Mouse (Mus musculus) heart, embryonic 13.5 days (tissue): ENCODE data around the gene Taf3. TPM values are rescaled to one million over a fixed set of nuclear protein-coding genes. Genes with fewer than 3 reads are reported as not detected.

Experiments
- ATAC-seq: fragments of 200-750 bp; cut with Nextera tagmentation; 2 replicates; pipeline ENCODE4 v1.8.0; 2017; ENCODE audit warnings: moderate TSS enrichment; ENCODE audit not compliant: insufficient number of reproducible peaks, low FRiP score, low TSS enrichment; ENCODE audit errors: extremely low read depth
- H3K27ac ChIP-seq: fragments of 300-500 bp; sonication (generic); replicated peaks from 2 replicates; pipeline ENCODE4 v1.5.1; 2015; ENCODE audit warnings: moderate library complexity, mild to moderate bottlenecking, inconsistent platforms
- H3K27me3 ChIP-seq: fragments of 300-500 bp; sonication (generic); replicated peaks from 2 replicates; pipeline ENCODE4 v1.6.1; 2015; ENCODE audit warnings: mild to moderate bottlenecking, inconsistent platforms
- H3K36me3 ChIP-seq: fragments of 300-500 bp; sonication (generic); 2 replicates; pipeline ENCODE4 v1.6.1; 2015; ENCODE audit warnings: mild to moderate bottlenecking, inconsistent platforms
- H3K4me1 ChIP-seq: fragments of 300-500 bp; sonication (generic); 2 replicates; pipeline ENCODE4 v1.6.1; 2015; ENCODE audit warnings: inconsistent platforms
- H3K4me2 ChIP-seq: fragments of 300-500 bp; sonication (generic); 2 replicates; pipeline ENCODE4 v1.6.1; 2015; ENCODE audit warnings: inconsistent platforms, mild to moderate bottlenecking, moderate library complexity
- H3K4me3 ChIP-seq: fragments of 300-500 bp; sonication (generic); 2 replicates; pipeline ENCODE4 v1.5.1; 2015; ENCODE audit warnings: moderate library complexity, mild to moderate bottlenecking, inconsistent platforms
- H3K9ac ChIP-seq: fragments of 300-500 bp; sonication (generic); 2 replicates; pipeline ENCODE4 v1.6.1; 2015; ENCODE audit warnings: inconsistent platforms, mild to moderate bottlenecking, moderate library complexity
- H3K9me3 ChIP-seq: fragments of 300-500 bp; sonication (generic); 2 replicates; pipeline ENCODE4 v1.6.1; 2016; ENCODE audit warnings: inconsistent platforms
- WGBS: fragments of 180-500 bp; shearing (Covaris S2); methylation state at CpG from one replicate; pipeline ENCODE4 v1.1.7; 2015; ENCODE audit warnings: mixed read lengths; 5-methylcytosine and 5-hydroxymethylcytosine counted together
- polyA plus RNA-seq: library from polyadenylated mRNA; unstranded; fragments of >200 nt; fragmentation: Nextera tagmentation; extraction: Ambion mirVana; gene quantifications from 2 replicates; pipeline ENCODE4 v1.2.1, GENCODE M21; 2015

Taf3 gene
- polyA plus RNA-seq, 1 experiment from 2014 or later, result 8.0 TPM

GRCm38 (mm10) chr2:9887636-9888035, 160.8 kb downstream of the Taf3 start:
- 0% methylated on average over 7 of the region's 7 CpGs for WGBS

DNA sequence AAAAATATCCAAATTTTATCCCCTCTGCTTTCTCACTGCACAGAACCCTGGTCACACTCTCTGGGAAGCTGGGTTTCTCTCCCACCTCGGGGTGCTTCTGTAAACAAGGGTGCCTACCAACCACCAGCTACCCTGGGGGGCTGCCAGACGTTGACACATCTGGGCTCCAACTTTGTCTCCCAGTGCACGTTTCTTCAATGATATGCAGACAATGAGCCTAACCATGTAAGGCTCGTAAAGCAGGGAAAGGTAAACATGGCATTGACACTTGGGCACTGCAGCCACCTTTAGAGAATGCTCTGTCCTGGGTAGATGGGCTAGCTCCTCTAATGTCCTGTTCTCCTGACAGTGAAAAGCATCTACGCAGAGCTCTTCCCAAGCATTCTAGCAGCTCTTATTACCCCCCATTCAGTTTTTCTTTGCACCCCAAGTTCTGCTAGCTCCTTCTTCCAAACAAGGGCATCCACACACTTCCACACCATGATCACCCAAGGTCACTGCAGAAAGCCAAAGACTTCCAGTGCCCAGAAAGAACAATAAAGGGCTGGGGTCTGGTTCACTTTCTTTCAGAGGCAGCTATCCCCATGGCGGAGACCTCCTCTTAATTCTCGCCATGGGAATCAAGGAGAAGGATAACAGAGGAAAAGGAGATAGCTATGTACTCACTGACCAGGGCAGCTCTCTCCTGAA, 161.3 kb downstream of the Taf3 start:
- Histone ChIP-seq H3K4me2 (no peak overlapping the region), H3K9ac (no peak overlapping the region), H3K36me3 (no peaks in the 10 kb centered on the region), H3K27ac (no peak overlapping the region), H3K4me3 (no peak overlapping the region), H3K27me3 (peaks cover 96% of the 10 kb centered on the region), H3K4me1 (peaks cover 36% of the 10 kb centered on the region), H3K9me3 (no peaks in the 10 kb centered on the region)
- no peak for ATAC-seq
- 7% methylated on average over 7 of the region's 7 CpGs for WGBS

More at GRCm38 (mm10) chr2:9887636-9888035, 160.8 kb downstream of the Taf3 start:
- Histone ChIP-seq H3K27ac (no peak overlapping the region), H3K4me1 (peaks cover 34% of the 10 kb centered on the region), H3K27me3 (peaks cover 97% of the 10 kb centered on the region), H3K9me3 (no peaks in the 10 kb centered on the region), H3K4me2 (no peak overlapping the region), H3K9ac (no peak overlapping the region), H3K4me3 (no peak overlapping the region), H3K36me3 (no peaks in the 10 kb centered on the region)
- ATAC-seq, result no peak

- Histone ChIP-seq H3K27me3 (peaks cover 99% of the 10 kb centered on the region), H3K9me3 (no peaks in the 10 kb centered on the region), H3K4me1 (peaks cover 46% of the 10 kb centered on the region), H3K27ac (no peak overlapping the region), H3K4me2 (no peak overlapping the region), H3K4me3 (no peak overlapping the region), H3K9ac (no peak overlapping the region), H3K36me3 (no peaks in the 10 kb centered on the region)
- 28% methylated on average over 3 of the region's 3 CpGs for WGBS
- no peak for ATAC-seq
Observed at GRCm38 (mm10) chr2:9886031-9886430, 162.4 kb downstream of the Taf3 start.

DNA sequence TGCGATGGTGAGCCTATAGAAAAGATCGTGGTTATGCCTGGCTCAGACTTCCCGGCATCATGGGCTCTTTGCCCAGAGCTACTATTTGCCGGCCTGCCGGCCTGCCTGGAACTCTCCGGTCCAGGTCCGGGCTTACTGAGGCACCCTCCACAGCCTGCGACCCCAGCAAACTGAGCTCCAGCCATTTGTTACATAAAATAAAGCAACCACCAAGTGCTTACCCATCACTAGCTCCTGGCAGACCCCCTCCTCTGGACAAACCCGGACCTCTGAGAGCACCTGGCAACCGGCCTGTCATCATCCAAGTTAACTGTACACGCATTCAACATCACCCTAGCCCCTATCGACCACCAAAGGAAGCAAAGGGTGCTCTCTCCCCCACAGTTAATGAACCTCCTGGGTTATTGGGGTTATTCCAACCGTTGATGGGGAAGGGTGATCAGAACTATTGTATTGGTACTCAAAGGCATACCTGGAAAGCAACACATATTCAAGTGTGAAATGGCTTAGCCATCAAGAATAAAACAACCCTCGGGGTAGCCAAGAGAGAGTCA, 163.1 kb downstream of the Taf3 start:
- Histone ChIP-seq H3K27me3 (peaks cover 99% of the 10 kb centered on the region), H3K27ac (no peak overlapping the region), H3K4me2 (no peak overlapping the region), H3K4me1 (peaks cover 53% of the 10 kb centered on the region), H3K9ac (no peak overlapping the region), H3K9me3 (no peaks in the 10 kb centered on the region), H3K4me3 (no peak overlapping the region), H3K36me3 (no peaks in the 10 kb centered on the region)
- 11% methylated on average over 14 of the region's 14 CpGs for WGBS
- no peak for ATAC-seq

DNA sequence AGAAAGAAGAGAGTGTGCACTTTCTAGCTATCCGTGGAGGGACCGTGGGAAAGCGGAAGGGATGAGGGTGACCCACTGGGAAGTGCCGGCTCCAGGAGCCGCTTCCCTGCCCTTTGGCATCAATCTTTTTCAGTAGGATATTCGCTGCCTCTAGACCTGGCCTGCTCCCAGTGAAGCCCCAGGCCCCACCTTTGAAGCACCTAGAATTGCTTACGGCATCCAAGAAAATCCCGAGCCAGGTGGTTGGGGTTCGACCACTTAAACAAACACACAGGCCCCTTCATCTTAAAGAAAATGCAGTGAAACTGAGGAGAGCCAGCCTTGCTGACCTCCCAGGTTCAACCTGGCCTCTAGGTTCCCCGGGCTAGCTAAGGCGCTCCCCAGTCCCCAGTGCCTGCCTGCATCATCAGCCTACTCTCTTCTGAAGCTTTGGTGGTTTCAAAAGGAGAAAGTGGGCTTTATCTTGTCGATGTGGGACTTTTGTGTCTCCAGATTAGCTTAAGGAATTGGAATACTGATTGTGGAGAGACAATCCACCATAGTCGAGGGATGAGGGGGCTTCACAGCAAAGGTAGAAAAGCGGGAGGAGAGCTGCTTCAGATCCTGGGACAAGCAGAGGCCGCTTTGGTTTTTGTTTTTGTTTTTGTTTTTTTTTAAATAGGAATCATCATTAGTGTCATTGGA, 163.7 kb downstream of the Taf3 start:
- peaks cover 53% of the 10 kb centered on the region for H3K4me1 ChIP-seq
- 11% methylated on average over 15 of the region's 15 CpGs for WGBS

GRCm38 (mm10) chr2:9883803-9884532, 164.4 kb downstream of the Taf3 start:
- H3K27ac ChIP-seq, result no peak overlapping the region
- no peak for ATAC-seq
- peak overlapping the region; percentile 97 for H3K4me2 ChIP-seq
- H3K27me3 ChIP-seq, result peaks cover 93% of the 10 kb centered on the region
- H3K4me1 ChIP-seq, result peaks cover 46% of the 10 kb centered on the region
- H3K9me3 ChIP-seq, result no peaks in the 10 kb centered on the region
- H3K36me3 ChIP-seq, result no peaks in the 10 kb centered on the region
- peak overlapping the region; percentile 64 for H3K4me3 ChIP-seq
- WGBS, result 1% methylated on average over 27 of the region's 27 CpGs
- peak overlapping the region; percentile 57; the same call in 1 of the 2 replicates for H3K9ac ChIP-seq

More for the DNA sequence above, 163.7 kb downstream of the Taf3 start:
- Histone ChIP-seq H3K27ac (no peak overlapping the region), H3K36me3 (no peaks in the 10 kb centered on the region), H3K27me3 (peaks cover 99% of the 10 kb centered on the region), H3K9ac (no peak overlapping the region), H3K4me3 (peak overlapping the region; percentile 64), H3K9me3 (no peaks in the 10 kb centered on the region), H3K4me2 (peak overlapping the region; percentile 97)
- no peak for ATAC-seq

DNA sequence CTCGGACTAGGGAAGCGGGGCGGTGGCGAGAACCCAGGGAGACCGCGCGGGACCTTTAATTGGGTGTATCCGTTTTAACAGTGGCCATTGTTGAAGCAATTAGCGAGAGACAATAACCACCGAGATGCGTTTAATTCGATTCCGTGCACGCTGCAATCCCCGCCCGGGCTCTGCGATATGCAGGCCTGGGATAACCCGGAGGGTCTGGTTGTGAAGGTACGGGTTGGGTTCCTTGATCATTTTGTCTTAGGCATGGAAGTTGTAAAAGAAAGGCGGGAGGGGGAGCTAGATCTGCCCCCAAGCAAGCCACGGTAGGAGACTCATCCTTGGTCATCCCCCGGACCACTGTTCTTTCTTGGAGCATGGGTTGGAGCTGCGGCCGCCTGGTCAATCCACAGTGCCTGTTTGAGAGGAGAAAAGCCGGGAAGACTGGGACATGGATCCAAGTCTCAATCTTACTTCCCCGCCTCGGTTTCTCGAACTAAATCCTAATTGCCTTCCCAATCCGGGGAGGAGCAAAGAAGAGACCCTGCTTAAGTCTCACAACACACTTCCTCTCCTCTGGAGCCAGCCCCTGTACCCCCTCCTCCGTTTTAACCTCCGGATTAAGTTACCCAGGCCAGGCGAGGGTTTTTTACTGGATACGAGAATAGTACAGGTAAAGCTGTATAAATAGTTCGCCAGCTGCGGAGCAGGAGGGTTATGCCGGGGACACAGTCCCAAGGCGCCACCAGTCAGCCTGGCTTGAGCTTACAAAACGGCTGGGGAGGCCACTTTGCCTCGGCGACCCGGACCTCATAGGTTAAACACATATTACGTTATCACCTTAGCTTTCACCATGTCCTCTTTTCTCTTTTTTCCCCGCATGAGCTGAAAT, 165.2 kb downstream of the Taf3 start:
- Histone ChIP-seq H3K9me3 (no peaks in the 10 kb centered on the region), H3K27ac (no peak overlapping the region), H3K4me2 (peak overlapping the region; percentile 97), H3K9ac (peak overlapping the region; percentile 57), H3K4me1 (peaks cover 45% of the 10 kb centered on the region), H3K4me3 (peak overlapping the region; percentile 64), H3K36me3 (no peaks in the 10 kb centered on the region), H3K27me3 (peaks cover 90% of the 10 kb centered on the region)
- WGBS, result 2% methylated on average over 43 of the region's 43 CpGs
- no peak for ATAC-seq

GRCm38 (mm10) chr2:9882371-9882925, 165.9 kb downstream of the Taf3 start:
- Histone ChIP-seq H3K4me3 (peak overlapping the region; percentile 64), H3K4me1 (peaks cover 51% of the 10 kb centered on the region), H3K36me3 (no peaks in the 10 kb centered on the region), H3K4me2 (peak overlapping the region; percentile 97), H3K27me3 (peaks cover 88% of the 10 kb centered on the region), H3K9me3 (no peaks in the 10 kb centered on the region), H3K9ac (peak overlapping the region; percentile 57), H3K27ac (no peak overlapping the region)
- under 1% methylated on average over 39 of the region's 39 CpGs for WGBS
- ATAC-seq, result no peak

DNA sequence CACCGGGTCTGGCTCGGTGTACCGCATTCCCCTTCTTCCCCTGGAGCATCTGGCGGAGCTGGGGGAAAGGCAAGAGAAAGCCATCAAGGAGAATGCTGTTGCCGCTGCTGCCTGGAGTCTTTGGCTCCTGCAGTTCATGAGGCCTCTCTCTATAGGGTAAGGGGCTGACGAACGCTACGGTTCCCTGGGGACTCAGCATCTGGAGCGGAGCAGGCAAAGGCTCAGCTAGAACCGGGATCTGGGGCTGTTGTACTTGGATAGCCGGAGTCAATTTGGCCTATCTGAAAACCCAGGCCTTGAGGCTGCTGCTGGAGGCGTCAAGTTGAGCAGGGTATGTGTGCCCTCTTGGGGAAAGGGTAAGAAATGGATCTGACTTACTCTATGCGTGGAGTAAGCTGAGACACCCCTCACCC, 166.8 kb downstream of the Taf3 start:
- H3K4me3 ChIP-seq, result peak overlapping the region; percentile 64
- no peaks in the 10 kb centered on the region for H3K9me3 ChIP-seq
- 1% methylated on average over 12 of the region's 13 CpGs for WGBS
- peaks cover 55% of the 10 kb centered on the region for H3K4me1 ChIP-seq
- no peak for ATAC-seq
- peak overlapping the region; percentile 50 for H3K27ac ChIP-seq
- peak overlapping the region; percentile 97 for H3K4me2 ChIP-seq
- peak overlapping the region; percentile 74 for H3K9ac ChIP-seq
- H3K27me3 ChIP-seq, result peaks cover 88% of the 10 kb centered on the region
- H3K36me3 ChIP-seq, result no peaks in the 10 kb centered on the region

GRCm38 (mm10) chr2:9881051-9881591, 167.3 kb downstream of the Taf3 start, which contains the start of gene 4930412O13Rik:
Gene 4930412O13Rik (plus strand): TSS chr2:9881252.
- Histone ChIP-seq H3K27me3 (peaks cover 88% of the 10 kb centered on the region), H3K9ac (peak within 1 kb of the TSS; percentile 74), H3K4me3 (peak within 1 kb of the TSS; percentile 64), H3K9me3 (no peaks in the 10 kb centered on the region), H3K4me1 (peaks cover 55% of the 10 kb centered on the region), H3K4me2 (peak within 1 kb of the TSS; percentile 97), H3K36me3 (no peaks in the 10 kb centered on the region), H3K27ac (peak within 1 kb of the TSS; percentile 50)
- ATAC-seq, result no peak
- 1% methylated on average over 34 of the region's 35 CpGs for WGBS
